Mouse (Mus musculus) thymus, adult 2 months (tissue): ENCODE measurements around the gene Rap1b.

ENCODE experiments used
- CTCF ChIP-seq: fragments of 200-500 bp; IDR thresholded peaks from 2 replicates; pipeline ENCODE4 v1.5.1; 2012; ENCODE audit warnings: mild to moderate bottlenecking, control low read depth, low read length, moderate library complexity, borderline replicate concordance; ENCODE audit not compliant: control insufficient read depth, poor library complexity, insufficient read depth; ENCODE audit errors: extremely low read depth
- POLR2A ChIP-seq: fragments of 200-500 bp; IDR thresholded peaks from 2 replicates; pipeline ENCODE4 v1.6.1; 2012; ENCODE audit warnings: mild to moderate bottlenecking, low read length, control low read depth, moderate library complexity; ENCODE audit not compliant: control insufficient read depth, poor library complexity, insufficient read depth; ENCODE audit errors: extremely low read depth

GRCm38 (mm10) chr10:117808068-117808467 lies 37.8 kb downstream of the Rap1b start:
- TF ChIP-seq CTCF (no peak), POLR2A (no peak)
